Mouse (Mus musculus): ENCODE data around the gene Scnn1g.
A peak's percentile ranks its signal among the peaks of the same experiment; 100 is the strongest.

Gene Scnn1g

DNA sequence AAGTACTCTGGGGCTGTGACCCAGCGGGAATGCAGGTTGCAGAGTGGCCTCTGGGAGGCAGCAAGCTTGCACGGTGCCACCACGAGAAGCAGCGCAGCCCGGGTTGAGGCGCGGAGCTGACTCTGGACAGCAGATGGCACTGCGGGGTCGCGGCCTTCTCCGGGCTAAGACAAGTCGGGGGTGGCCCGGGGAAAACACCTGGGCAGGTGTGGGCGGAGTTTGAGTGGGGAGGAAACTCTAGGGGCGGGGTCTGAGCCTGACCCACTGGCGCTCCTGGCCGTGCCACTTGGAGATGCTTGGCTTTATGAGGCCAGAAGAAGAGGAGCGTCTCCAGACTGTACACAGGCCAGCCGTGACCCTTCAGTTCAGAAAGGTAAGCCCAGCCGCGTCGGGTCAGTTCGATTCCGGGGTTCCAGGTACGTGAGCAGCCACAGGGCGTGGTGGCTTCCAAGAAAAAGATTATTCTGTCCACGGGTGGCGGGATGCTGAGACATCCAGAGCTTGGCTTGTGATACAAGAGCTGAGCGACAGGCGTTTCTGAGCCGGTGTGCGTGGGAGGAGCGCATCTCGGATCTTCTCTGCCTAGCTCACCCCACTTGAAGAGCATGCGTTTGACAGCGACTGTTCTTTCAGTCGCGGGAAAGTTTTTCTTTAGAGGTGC lies at the start of gene Scnn1g:
Scnn1g (plus strand) TSS at position 309 of the 661 bp plus-strand sequence.
- DNase-seq (ENCODE audit: low spot score): peak; percentile 83

- no peak for DNase-seq (ENCODE audit: low spot score)
These were observed 48.9 kb upstream of the Scnn1g start for GRCm38 (mm10) chr7:121685140-121685984.

DNA sequence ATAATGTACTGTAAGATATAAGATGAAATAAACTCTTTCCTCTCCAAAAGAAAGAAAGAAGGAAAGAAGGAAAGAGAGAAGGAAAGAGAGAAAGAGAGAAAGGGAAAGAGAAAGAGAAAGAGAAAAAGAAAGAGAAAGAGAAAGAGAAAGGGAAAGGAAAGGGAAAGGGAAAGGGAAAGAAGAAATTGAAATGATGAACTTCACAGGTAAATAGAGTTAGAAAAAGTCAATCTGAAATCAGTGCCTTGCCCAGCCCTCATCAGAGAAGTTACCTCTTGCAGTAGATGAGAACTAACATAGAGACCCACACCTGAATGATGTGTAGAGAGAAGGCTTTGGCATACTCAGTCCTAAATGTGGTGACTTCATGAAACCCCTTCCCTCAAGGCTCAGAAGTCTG lies 44.9 kb upstream of the Scnn1g start:
- no peak for DNase-seq (ENCODE audit: low spot score)

GRCm38 (mm10) chr7:121691803-121692202 lies 42.5 kb upstream of the Scnn1g start:
- no peak for DNase-seq (ENCODE audit: low spot score)

- DNase-seq (ENCODE audit: low spot score): no peak
These were observed 37.1 kb upstream of the Scnn1g start for GRCm38 (mm10) chr7:121697170-121697569.

DNA sequence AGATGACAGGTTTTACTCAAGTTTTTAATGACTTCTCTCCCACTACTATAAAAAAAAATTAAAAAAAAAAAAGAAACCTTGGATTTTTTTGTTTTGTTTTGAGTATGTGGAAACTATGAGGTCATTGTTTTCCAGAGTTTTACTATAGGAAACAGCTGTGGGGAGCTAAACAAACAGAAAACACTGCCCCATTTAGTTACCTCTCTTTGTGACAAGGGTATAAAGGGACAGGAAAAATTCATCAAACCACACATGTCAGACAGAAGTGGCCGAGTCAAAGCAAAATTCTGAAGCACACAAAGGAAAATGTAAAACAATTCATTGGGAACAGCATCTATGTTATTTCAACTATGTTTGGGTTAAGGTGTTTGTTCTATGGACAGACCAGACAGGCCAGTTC lies 36.7 kb upstream of the Scnn1g start:
- DNase-seq (ENCODE audit: low spot score): no peak

DNA sequence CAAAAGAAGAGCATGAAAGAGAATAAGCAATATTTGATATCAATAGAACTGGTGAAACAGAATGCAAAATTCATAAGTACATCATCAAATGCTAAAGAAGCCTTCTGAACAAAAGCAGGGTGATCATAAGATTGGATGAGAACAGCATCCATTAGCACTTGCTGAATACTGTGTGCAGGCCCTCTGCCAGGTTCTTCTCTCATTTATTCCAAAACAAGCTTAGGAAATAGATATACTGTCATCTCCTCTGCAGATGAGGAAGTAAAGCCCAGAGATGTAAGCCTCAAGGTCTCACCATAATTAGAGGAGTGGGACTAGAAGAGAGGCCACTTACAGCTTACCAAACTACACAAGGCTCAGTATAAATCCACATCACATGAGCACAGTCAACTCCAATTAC lies 35.1 kb upstream of the Scnn1g start:
- DNase-seq (ENCODE audit: low spot score): no peak

- DNase-seq (ENCODE audit: low spot score): no peak
These were observed 33.8 kb upstream of the Scnn1g start for GRCm38 (mm10) chr7:121700480-121700879.

GRCm38 (mm10) chr7:121701983-121702382 lies 32.3 kb upstream of the Scnn1g start:
- no peak for DNase-seq (ENCODE audit: low spot score)

GRCm38 (mm10) chr7:121705051-121705450 lies 29.2 kb upstream of the Scnn1g start:
- DNase-seq (ENCODE audit: low spot score): no peak

GRCm38 (mm10) chr7:121706411-121707072 lies 27.7 kb upstream of the Scnn1g start:
- peak; percentile 11 for DNase-seq (ENCODE audit: low spot score)

- DNase-seq (ENCODE audit: low spot score): peak; percentile 63
These were observed 27.1 kb upstream of the Scnn1g start, which contains the start of gene Usp31 for GRCm38 (mm10) chr7:121707073-121707667. Usp31 (minus strand) TSS chr7:121707253.

DNA sequence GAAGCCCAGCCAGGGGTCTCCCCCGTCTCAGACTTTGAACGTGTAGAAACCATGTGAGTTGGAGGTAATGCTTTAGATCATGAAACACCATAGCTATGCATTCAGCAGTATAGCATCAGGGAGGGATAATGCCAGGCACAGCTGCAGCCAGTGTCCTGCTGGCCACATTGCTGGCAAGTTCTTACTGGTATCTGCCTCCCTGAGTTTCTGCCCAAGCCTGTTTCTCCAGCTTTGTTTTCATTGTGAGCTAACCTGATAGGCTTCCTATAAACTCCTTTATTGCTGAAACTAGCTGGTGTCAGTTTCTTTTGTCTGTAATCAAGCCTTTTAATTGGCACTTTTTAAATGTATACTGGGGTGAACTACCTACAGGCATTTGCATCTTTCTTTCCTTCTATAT lies 23.1 kb upstream of the Scnn1g start:
- no peak for DNase-seq (ENCODE audit: low spot score)

- DNase-seq (ENCODE audit: low spot score): no peak
These were observed 17.2 kb upstream of the Scnn1g start for GRCm38 (mm10) chr7:121717031-121717430.

- no peak for DNase-seq (ENCODE audit: low spot score)
These were observed 4.1 kb upstream of the Scnn1g start for GRCm38 (mm10) chr7:121730225-121730624.

DNA sequence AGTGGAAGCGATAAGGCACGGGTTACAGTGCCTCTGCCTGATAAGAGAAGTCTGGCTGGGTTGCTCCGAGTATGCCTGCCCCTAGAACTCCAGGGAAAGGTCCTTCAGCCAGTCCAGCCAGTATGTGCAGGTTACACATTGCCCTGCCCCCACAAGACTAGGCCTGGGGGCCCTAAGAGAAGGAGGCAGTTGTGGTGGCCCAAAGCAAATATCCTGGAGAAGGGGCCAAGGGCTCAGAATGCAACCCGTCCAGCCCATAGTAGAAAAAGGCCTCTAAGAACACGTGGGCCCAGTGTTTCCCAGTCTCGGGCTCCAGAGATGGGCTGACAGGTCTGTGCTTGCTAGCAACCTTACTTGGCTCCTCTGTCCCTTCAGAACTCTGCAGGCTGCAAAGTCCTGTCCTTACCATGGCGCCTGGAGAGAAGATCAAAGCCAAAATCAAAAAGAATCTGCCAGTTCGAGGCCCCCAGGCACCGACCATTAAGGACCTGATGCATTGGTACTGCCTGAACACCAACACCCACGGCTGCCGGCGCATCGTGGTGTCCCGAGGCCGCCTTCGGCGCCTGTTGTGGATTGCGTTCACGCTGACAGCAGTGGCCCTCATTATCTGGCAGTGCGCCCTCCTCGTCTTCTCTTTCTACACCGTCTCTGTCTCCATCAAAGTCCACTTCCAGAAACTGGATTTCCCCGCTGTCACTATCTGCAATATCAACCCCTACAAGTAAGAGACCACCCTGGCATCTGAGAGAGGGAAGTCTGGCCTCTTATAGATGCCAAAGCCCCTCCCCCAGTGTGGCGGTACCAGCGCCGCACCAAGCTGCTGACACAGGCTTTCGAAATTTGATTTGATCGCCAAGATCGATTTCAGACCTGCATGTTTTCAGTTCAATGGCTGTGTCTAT lies 3.5 kb downstream of the Scnn1g start:
- no peak for DNase-seq (ENCODE audit: low spot score)

GRCm38 (mm10) chr7:121750244-121750643 lies 16.0 kb downstream of the Scnn1g start:
- no peak for DNase-seq (ENCODE audit: low spot score)

DNA sequence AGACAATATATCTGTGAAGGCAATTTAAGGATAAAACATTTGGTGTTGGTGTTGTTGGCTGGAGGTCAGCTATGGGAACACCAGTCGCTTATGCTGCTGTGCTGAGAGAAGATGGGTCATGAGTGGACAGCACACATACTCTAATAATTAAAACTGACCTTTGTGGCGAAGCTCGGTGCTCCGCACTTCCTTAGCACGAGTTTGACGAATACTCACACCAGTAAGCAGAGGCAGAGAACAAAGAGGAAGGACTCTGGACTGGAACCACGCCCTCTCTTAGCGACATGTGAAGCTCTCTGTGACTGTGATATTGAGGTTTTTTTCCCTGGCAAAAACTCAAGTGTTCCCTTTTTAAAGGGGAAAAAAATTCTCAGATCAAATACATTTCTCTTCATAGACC lies 20.5 kb downstream of the Scnn1g start:
- DNase-seq (ENCODE audit: low spot score): no peak

DNA sequence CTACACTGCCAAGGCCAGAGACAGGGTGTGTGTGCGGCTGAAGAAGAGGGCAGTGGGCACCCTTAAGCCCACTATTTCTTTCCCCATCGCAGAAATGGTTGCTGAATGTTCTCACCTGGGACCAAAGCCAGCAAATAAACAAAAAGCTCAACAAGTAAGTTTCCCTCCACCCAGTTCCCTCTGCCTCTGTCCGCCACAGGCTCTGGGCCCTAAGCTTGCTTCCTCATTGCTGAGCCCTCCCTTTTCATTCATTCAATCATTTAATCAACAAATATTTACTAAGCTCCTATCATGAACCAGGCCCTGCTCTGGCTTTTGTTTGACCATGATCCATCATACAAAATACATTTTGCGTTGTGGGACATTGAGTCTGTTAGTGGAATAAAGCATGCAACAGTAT lies 29.0 kb downstream of the Scnn1g start:
- DNase-seq (ENCODE audit: low spot score): no peak

DNA sequence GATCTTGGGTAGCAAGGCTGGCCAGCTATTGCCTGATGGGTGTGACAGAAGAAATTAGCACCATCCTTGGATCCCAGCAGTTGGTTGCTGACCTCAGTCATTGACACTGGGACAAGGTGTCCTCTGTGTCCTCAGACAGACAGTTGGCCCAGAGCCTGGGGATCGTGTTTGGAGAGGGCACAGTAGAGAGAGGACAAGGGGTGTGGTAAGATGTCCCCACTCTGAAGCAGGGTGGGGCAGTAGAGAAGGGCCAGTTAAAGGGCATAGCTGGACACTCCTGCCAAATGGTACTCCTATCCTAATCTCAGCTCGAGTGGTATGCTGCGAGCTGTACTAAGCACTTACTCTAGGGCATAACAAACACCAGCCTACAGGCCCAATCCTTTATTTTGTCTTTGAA lies 33.6 kb downstream of the Scnn1g start:
- no peak for DNase-seq (ENCODE audit: low spot score)

GRCm38 (mm10) chr7:121768983-121769382 lies 34.7 kb downstream of the Scnn1g start:
- no peak for DNase-seq (ENCODE audit: low spot score)

Measured in urinary bladder, postnatal 10 days (tissue).